Mouse (Mus musculus) olfactory bulb, adult 2 months (tissue): ENCODE results near the gene Cd36.

Source experiments
- CTCF ChIP-seq: fragments of 200-500 bp; IDR thresholded peaks from 2 replicates; pipeline ENCODE4 v1.5.1; 2012; ENCODE audit warnings: low read depth, mild to moderate bottlenecking, low read length, moderate library complexity; ENCODE audit not compliant: insufficient read depth
- POLR2A ChIP-seq: fragments of 200-500 bp; IDR thresholded peaks from 2 replicates; pipeline ENCODE4 v1.6.1; 2012; ENCODE audit warnings: mild to moderate bottlenecking, low read depth, low read length, moderate library complexity; ENCODE audit not compliant: insufficient read depth

- no peak for TF ChIP-seq CTCF
- TF ChIP-seq POLR2A = no peak
Observed at GRCm38 (mm10) chr5:17810336-17810735, 78.3 kb downstream of the Cd36 start.
